Mouse (Mus musculus): ENCODE data around the gene Nr1h2. TPM values are rescaled to one million over a fixed set of nuclear protein-coding genes. Genes with fewer than 3 reads are reported as not detected.

Gene Nr1h2
- total and polyA plus RNA-seq, 3 experiments: 49.7 to 84.8 (median 53.7) TPM

DNA sequence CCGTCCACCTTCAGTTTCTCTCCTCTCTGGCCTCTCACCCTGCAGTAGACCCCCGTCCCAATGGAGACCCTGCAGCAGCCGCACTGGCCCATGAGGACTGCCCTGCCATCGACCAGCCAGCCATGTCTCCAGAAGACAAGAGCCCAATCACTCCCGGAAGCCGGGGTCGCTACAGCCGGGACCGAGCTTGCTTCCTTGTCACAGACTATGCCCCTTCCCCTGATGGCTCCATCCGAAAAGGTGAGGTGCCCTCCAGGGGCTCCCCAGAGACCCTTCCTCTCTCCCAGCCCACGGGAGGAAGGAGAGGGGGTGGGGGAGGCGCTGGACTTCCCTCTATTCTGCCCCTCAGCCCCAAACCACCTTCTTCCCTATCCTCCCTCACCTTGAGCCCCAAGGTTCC is 44.6 kb upstream of the Nr1h2 start:
- DNase-seq: no peak
- no peak overlapping the region for H3K4me3 ChIP-seq
- H3K4me1 ChIP-seq (ENCODE audit: control insufficient read depth, insufficient read depth, low read length): peaks cover 1% of the 10 kb centered on the region; the same call in 1 of the 2 replicates
- H3K79me2 ChIP-seq (replicated peaks; ENCODE audit: control insufficient read depth, insufficient read depth, low read length): no peaks in the 10 kb centered on the region
- H3K36me3 ChIP-seq (ENCODE audit: control insufficient read depth, insufficient read depth, low read length): no peaks in the 10 kb centered on the region
- H3K9ac ChIP-seq (ENCODE audit: low read depth, low read length): no peak overlapping the region
- WGBS: 70% methylated on average over 12 of the region's 12 CpGs
- H3K27ac ChIP-seq: no peak overlapping the region
- peaks cover 2% of the 10 kb centered on the region; the same call in 1 of the 2 replicates for H3K27me3 ChIP-seq (ENCODE audit: control insufficient read depth, insufficient read depth, low read length)
- intact Hi-C loops (cut with DNase I): no loop called here
- TF ChIP-seq POLR2A (IDR thresholded peaks at IDR 0.05; ENCODE audit: insufficient read depth, low read depth, low read length) (no peak), EP300 (IDR thresholded peaks at IDR 0.05; ENCODE audit: insufficient read depth, low read depth, low read length) (no peak), CTCF (IDR thresholded peaks at IDR 0.05) (no peak)

GRCm38 (mm10) chr7:44597666-44598065 is 43.9 kb upstream of the Nr1h2 start:
- H3K4me3 ChIP-seq: no peak overlapping the region
- H3K36me3 ChIP-seq (ENCODE audit: control insufficient read depth, insufficient read depth, low read length): no peaks in the 10 kb centered on the region
- H3K79me2 ChIP-seq (replicated peaks; ENCODE audit: control insufficient read depth, insufficient read depth, low read length): no peaks in the 10 kb centered on the region
- TF ChIP-seq POLR2A (IDR thresholded peaks at IDR 0.05; ENCODE audit: insufficient read depth, low read depth, low read length) (no peak), EP300 (IDR thresholded peaks at IDR 0.05; ENCODE audit: insufficient read depth, low read depth, low read length) (no peak), CTCF (IDR thresholded peaks at IDR 0.05) (no peak)
- H3K9ac ChIP-seq (ENCODE audit: low read depth, low read length): no peak overlapping the region
- 80% methylated on average over 4 of the region's 4 CpGs for WGBS
- peaks cover 5% of the 10 kb centered on the region; the same call in 1 of the 2 replicates for H3K27me3 ChIP-seq (ENCODE audit: control insufficient read depth, insufficient read depth, low read length)
- no peak overlapping the region for H3K27ac ChIP-seq
- intact Hi-C loops (cut with DNase I): no loop called here
- no peak for DNase-seq
- H3K4me1 ChIP-seq (ENCODE audit: control insufficient read depth, insufficient read depth, low read length): peaks cover 1% of the 10 kb centered on the region; the same call in 1 of the 2 replicates

DNA sequence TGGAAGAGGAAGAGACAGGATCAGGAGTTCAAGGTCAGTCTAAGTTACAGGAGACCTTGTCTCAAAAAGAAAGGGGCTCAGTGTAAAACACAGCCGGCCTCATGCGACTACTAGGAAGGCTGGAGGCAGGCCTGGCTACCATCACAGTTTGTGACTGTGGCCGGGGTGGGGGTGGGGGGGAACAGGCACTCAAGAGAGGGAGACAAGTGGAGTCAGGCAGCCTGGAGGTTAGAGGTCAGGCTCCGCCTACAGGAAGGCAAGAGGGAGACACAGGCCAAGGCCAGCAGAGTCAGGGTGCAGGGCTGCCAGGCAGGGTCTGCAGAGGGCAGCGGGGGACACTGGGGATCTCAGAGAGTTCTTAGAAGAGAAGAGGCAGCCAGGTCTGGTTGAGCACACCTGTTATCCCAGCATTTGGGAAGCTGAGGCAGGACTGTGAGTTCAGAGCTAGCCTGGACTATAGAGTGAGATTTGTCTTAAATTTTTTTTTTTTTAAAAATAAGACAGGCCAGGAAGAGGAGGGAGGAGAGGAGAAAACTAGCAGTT is 43.3 kb upstream of the Nr1h2 start:
- peaks cover 1% of the 10 kb centered on the region; the same call in 1 of the 2 replicates for H3K4me1 ChIP-seq (ENCODE audit: control insufficient read depth, insufficient read depth, low read length)
- DNase-seq: no peak
- H3K36me3 ChIP-seq (ENCODE audit: control insufficient read depth, insufficient read depth, low read length): no peaks in the 10 kb centered on the region
- intact Hi-C loops (cut with DNase I): no loop called here
- no peak overlapping the region for H3K27ac ChIP-seq
- H3K79me2 ChIP-seq (replicated peaks; ENCODE audit: control insufficient read depth, insufficient read depth, low read length): no peaks in the 10 kb centered on the region
- TF ChIP-seq POLR2A (IDR thresholded peaks at IDR 0.05; ENCODE audit: insufficient read depth, low read depth, low read length) (no peak), CTCF (IDR thresholded peaks at IDR 0.05) (no peak), EP300 (IDR thresholded peaks at IDR 0.05; ENCODE audit: insufficient read depth, low read depth, low read length) (no peak)
- H3K27me3 ChIP-seq (ENCODE audit: control insufficient read depth, insufficient read depth, low read length): peaks cover 5% of the 10 kb centered on the region; the same call in 1 of the 2 replicates
- H3K9ac ChIP-seq (ENCODE audit: low read depth, low read length): no peak overlapping the region
- H3K4me3 ChIP-seq: no peak overlapping the region
- 48% methylated on average over 5 of the region's 5 CpGs for WGBS

GRCm38 (mm10) chr7:44596051-44596450 is 42.3 kb upstream of the Nr1h2 start:
- WGBS: 88% methylated on average over 6 of the region's 6 CpGs
- intact Hi-C loops (cut with DNase I): no loop called here
- Histone ChIP-seq H3K27me3 (ENCODE audit: control insufficient read depth, insufficient read depth, low read length) (peaks cover 7% of the 10 kb centered on the region), H3K27ac (no peak overlapping the region), H3K79me2 (replicated peaks; ENCODE audit: control insufficient read depth, insufficient read depth, low read length) (no peaks in the 10 kb centered on the region), H3K36me3 (ENCODE audit: control insufficient read depth, insufficient read depth, low read length) (no peaks in the 10 kb centered on the region), H3K9ac (ENCODE audit: low read depth, low read length) (no peak overlapping the region), H3K4me1 (ENCODE audit: control insufficient read depth, insufficient read depth, low read length) (peaks cover 1% of the 10 kb centered on the region; the same call in 1 of the 2 replicates), H3K4me3 (no peak overlapping the region)
- no peak for TF ChIP-seq CTCF (IDR thresholded peaks at IDR 0.05)
- DNase-seq: no peak

- no peak overlapping the region for H3K9ac ChIP-seq (ENCODE audit: low read depth, low read length)
- TF ChIP-seq EP300 (IDR thresholded peaks at IDR 0.05; ENCODE audit: insufficient read depth, low read depth, low read length): no peak
- no peak for TF ChIP-seq POLR2A (IDR thresholded peaks at IDR 0.05; ENCODE audit: insufficient read depth, low read depth, low read length)
- intact Hi-C loops (cut with DNase I): no loop called here
- DNase-seq: no peak
- no peaks in the 10 kb centered on the region for H3K79me2 ChIP-seq (replicated peaks; ENCODE audit: control insufficient read depth, insufficient read depth, low read length)
- H3K4me1 ChIP-seq (ENCODE audit: control insufficient read depth, insufficient read depth, low read length): peaks cover 1% of the 10 kb centered on the region; the same call in 1 of the 2 replicates
- H3K4me3 ChIP-seq: no peak overlapping the region
- 90% methylated on average over 20 of the region's 20 CpGs for WGBS
- no peak overlapping the region for H3K27ac ChIP-seq
- no peaks in the 10 kb centered on the region for H3K36me3 ChIP-seq (ENCODE audit: control insufficient read depth, insufficient read depth, low read length)
- H3K27me3 ChIP-seq (ENCODE audit: control insufficient read depth, insufficient read depth, low read length): peaks cover 7% of the 10 kb centered on the region
These were observed 41.4 kb upstream of the Nr1h2 start for GRCm38 (mm10) chr7:44595131-44595561.

- no peak for DNase-seq
- TF ChIP-seq EP300 (IDR thresholded peaks at IDR 0.05; ENCODE audit: insufficient read depth, low read depth, low read length) (no peak), CTCF (IDR thresholded peaks at IDR 0.05) (no peak), POLR2A (IDR thresholded peaks at IDR 0.05; ENCODE audit: insufficient read depth, low read depth, low read length) (no peak)
- Histone ChIP-seq H3K4me1 (ENCODE audit: control insufficient read depth, insufficient read depth, low read length) (peaks cover 1% of the 10 kb centered on the region; the same call in 1 of the 2 replicates), H3K79me2 (replicated peaks; ENCODE audit: control insufficient read depth, insufficient read depth, low read length) (no peaks in the 10 kb centered on the region), H3K9ac (ENCODE audit: low read depth, low read length) (no peak overlapping the region), H3K27me3 (ENCODE audit: control insufficient read depth, insufficient read depth, low read length) (peaks cover 7% of the 10 kb centered on the region), H3K36me3 (ENCODE audit: control insufficient read depth, insufficient read depth, low read length) (no peaks in the 10 kb centered on the region), H3K27ac (no peak overlapping the region), H3K4me3 (no peak overlapping the region)
- intact Hi-C loops (cut with DNase I): no loop called here
- WGBS: 49% methylated on average over 6 of the region's 6 CpGs
These were observed 40.5 kb upstream of the Nr1h2 start for GRCm38 (mm10) chr7:44594291-44594690.

All from heart, adult 2 months (tissue).